Mouse (Mus musculus): Measurements from ENCODE around the gene Aaed1.

Gene Aaed1

DNA sequence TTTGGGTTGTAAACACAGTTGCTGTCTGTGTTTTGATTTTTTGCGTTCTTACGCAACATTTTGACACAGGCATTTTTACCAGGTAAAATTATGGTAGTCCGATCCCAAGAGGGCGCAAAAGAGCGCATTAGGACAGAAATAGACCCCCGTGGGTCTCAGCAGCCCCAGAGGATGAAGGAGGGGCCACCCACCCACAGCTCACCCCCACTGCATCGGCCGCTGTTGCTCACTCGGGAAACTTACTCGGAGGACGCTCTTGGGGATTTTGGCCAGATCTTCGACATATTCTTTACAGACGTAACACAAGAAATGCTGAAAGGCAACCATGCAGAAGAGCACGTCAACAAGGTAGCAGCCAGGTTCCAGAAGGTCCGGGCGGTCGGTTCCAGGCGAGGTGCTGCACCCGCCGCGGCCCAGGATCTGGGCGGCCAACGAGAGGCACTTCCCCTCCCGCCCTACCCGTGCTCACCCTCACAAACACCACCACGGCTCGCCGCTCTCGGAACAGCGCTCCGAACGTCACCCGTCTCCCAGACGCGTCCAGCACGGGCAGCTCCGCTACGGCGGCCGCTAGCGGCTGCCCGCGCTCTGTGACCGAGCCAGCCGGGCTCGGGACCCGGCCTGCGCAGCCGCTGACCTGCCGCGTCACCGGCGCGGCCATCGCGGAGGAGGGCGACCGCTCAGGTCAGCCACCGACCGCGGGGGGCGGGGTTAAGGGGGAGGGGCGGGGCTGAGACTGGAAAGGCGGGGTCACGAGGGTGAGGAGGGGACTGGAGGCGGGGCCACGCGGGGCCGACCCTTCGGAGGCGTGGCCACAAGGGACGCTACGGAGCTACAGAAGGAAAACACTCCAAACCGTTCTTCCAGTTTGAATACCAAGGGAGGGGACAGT, at the start of gene Aaed1:
TSS of gene Aaed1 (minus strand) at position 687 of the 892 bp plus-strand sequence.
- DNase-seq (ENCODE audit: low spot score): peak; percentile 90

DNA sequence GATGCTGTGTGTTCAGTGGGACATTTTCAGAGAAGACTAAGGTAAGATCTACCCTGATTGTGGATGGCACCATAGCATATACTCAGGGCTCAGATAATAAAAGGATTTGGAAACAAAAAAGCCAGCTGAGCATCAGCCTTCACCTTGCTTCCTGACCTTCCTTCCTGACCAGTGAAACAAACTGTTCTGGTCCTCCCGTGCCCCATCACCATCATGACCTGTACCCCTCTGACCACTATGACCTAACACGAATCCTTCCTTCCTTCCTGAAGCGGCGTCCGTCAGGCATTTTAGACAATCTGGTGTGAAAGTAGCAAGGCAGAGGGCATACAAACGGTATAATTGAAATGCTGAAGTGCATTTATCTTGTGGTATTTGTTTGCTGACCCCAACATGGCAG, 49.6 kb upstream of the Aaed1 start:
- no peak for DNase-seq (ENCODE audit: low spot score)

GRCm38 (mm10) chr13:64361020-64361419, 48.5 kb upstream of the Aaed1 start:
- DNase-seq (ENCODE audit: low spot score): no peak

DNA sequence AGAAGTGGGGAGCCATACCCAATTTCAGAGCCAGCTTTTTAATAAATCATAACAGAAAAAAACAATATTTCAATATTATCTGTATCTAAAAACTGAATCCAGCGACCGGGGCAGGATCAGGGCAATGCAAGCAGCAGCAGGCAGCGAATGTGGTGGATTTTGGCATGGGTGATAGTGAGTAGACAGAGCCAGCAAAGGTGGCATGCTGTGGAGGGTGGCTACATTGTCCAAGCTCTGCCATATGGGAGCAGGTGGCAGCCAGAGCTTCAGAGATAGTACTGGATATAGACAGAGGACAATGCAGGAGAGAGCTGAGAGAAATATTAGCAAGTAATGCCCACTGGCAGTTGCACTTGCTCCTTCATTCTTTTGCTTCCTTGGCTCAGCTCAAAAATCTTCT, 47.2 kb upstream of the Aaed1 start:
- DNase-seq (ENCODE audit: low spot score): no peak

DNA sequence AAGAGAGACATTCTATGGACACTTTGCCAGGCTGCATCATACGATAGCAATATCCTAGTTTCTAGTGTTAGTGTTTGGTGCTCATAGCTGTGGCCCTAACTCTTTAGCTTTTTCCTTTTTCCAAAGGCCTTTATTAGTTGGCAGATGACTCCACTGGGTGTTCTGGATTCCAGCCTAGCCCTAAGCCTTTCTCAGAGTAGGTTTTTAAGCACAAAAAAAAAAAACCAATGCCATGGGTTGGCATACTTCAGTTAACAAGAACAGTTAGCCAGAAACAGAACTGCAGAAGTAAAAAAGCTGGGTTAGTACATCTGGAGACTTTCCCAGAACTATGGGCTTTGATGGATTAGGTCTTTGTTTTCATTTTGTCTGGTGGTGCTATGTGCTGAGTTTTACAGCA, 46.0 kb upstream of the Aaed1 start:
- no peak for DNase-seq (ENCODE audit: low spot score)

DNA sequence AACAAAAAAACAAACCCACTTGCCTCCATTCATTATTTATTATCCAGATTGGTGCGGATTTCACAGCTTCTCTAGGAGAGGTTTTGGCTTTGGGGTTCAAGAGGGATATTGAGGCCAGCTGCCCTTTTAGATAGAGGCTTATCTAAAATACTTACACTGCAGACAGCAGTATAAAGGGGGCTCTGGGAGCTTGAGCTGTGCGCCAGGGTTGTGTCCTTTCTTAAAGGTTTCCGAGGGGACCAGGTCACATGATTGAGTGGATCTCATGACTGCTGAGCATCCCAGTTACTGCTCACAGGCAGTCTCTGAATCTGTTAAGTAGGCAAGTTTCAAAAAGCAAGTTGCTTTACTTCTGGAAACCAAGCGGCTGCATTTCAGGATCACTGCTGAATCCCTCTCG, 44.9 kb upstream of the Aaed1 start:
- DNase-seq (ENCODE audit: low spot score): no peak

GRCm38 (mm10) chr13:64349474-64349873, 37.0 kb upstream of the Aaed1 start:
- DNase-seq (ENCODE audit: low spot score): no peak

DNA sequence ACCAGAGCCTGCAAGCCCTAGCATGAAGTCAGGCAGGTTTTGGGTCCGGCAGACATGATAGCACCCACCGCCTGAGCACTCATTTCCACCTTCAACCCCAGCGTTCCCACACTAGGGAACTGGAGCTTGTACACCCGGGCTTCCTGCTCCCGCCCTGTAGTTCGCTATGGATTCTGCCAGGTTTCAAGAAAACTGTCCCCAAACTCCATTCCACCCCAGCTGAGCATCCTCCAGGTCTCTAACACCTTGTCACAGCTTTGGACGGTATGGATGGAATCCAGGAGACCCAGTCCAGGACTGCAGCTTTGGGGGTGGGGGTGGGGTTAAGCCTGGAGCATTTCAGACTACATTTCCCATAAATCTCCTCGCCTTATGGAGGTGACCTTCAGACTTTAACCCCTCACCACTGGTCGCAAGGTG, 31.6 kb upstream of the Aaed1 start:
- peak; percentile 56 for DNase-seq (ENCODE audit: low spot score)

GRCm38 (mm10) chr13:64343598-64343997, 31.1 kb upstream of the Aaed1 start:
- peak; percentile 21 for DNase-seq (ENCODE audit: low spot score)

- DNase-seq (ENCODE audit: low spot score): no peak
Measured at GRCm38 (mm10) chr13:64335546-64336132, 23.1 kb upstream of the Aaed1 start.

- no peak for DNase-seq (ENCODE audit: low spot score)
Measured at GRCm38 (mm10) chr13:64333102-64333501, 20.6 kb upstream of the Aaed1 start.

DNA sequence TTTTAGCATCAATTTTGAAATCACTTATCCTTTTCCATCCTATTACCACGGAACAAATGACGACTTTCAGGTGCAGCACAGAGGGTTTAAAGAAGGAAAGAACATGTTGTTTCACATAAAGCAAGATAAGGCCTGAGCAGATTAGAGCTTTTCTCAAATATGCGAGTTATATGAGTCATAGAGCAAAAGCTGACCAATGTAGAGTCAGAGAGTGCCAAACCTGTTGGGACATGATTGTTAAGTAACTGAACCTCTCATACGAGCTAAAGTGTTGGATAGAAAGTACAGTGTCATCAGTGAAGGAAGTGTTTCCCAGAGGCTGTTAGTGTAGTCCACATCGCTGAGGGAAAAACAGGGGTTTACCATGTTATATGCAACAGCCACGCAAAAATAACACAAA, 19.8 kb upstream of the Aaed1 start:
- DNase-seq (ENCODE audit: low spot score): no peak

GRCm38 (mm10) chr13:64322561-64323281, 10.2 kb upstream of the Aaed1 start:
- DNase-seq (ENCODE audit: low spot score): no peak

- no peak for DNase-seq (ENCODE audit: low spot score)
Measured at GRCm38 (mm10) chr13:64320334-64320733, 7.8 kb upstream of the Aaed1 start.

DNA sequence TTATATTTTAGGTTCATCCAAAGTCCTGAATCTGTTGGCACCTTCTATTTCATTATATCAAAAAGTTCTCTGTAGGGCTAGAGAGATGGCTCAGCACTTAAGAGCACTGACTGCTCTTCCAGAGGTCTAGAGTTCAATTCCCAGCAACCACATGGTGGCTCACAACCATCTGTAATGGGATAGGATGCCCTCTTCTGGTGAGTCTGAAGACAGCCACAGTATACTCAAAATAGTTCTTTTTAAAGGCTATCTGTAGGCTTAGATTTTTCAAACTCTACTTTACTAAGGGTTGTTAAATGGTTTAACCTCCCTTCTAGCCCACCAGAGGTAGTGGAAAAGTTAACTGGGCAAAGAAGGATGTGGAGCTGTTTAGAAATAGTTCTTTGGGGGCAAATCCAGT, 7.3 kb upstream of the Aaed1 start:
- DNase-seq (ENCODE audit: low spot score): no peak

- no peak for DNase-seq (ENCODE audit: low spot score)
Measured at GRCm38 (mm10) chr13:64318355-64318754, 5.8 kb upstream of the Aaed1 start.

DNA sequence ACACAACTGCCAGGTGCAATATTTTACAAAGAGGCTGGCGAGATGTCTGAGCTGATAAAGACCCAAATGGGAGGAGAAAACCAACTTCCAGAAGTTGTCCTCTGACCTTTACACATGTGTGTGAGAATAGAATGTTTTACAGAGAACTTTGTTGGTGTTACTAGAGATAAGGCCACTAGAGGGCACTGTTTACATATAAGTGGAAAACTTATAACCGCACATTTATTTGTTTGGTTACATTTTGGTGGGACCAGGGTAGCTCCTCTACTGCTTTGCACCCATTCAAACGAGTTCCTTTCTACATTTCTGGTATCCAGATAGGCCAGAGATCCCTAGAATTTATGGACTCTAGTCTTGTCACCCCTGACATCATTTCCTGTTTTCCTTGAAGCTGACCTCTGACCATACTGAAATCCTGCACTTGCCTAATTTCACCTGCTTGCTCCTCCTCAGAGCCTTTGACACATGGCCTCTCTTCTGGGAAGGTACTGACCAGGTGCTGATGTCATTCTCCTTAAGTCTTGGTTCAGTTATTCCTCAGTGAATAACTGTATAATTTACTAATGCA, 3.1 kb upstream of the Aaed1 start:
- DNase-seq (ENCODE audit: low spot score): peak; percentile 90

DNA sequence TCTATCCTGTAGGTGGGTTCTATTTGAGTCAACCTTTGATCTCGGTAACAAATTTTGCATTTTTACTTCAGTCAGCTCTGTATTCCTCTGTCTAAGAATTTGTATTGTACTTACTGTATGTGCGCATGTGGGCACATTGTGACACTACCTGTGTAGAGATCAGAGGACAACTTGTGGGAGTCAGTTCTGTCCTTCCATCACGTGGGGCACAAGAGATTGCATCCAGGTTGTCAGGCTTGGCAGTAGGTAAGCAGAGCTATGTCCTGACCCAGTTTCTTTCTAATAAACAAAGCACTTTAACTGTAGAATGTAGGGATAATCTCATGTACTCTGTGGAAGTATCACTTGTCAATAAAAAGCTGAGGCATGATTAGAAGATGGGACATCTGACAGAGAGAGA, 1.5 kb upstream of the Aaed1 start:
- no peak for DNase-seq (ENCODE audit: low spot score)

DNA sequence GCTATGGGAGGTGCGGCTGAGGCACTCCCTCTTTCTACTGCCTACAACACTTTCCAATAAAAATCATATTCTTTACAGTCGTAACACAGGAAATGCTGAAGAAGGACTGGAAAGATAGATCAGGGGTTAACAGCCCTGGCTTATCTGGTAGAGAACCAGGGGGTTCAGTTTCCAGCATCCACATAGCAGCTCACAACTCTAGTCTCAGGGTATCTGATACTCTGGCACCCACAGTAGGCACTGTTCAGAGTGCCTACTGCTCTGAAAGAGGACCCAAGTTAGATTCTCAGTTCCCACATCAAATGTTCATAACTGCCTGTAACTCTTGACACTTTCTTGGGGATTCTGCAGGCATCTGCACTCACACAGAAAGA, 393 bp upstream of the Aaed1 start:
- DNase-seq (ENCODE audit: low spot score): no peak

- DNase-seq (ENCODE audit: low spot score): no peak
Measured at GRCm38 (mm10) chr13:64311266-64311665, 1.2 kb downstream of the Aaed1 start.

GRCm38 (mm10) chr13:64310585-64310984, 1.9 kb downstream of the Aaed1 start:
- DNase-seq (ENCODE audit: low spot score): no peak

DNA sequence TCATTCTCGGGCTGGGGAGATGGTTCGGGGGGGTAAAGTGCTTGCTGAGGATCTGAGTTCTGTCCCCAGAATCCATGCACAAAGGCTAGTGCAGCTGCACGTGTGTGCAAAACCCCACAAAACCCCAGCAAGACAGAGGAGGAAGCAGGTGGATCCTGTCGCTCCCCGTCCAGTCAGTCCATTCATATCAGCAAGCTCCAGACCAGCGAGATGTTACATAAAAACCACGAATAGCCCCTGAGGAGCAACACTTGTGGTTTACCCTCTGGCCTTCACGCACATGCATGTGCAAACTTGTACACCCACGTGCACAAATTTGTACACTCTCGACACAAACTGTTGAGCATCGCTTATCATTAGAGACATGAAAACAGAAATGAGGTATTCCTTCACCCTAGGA, 2.7 kb downstream of the Aaed1 start:
- no peak for DNase-seq (ENCODE audit: low spot score)

DNA sequence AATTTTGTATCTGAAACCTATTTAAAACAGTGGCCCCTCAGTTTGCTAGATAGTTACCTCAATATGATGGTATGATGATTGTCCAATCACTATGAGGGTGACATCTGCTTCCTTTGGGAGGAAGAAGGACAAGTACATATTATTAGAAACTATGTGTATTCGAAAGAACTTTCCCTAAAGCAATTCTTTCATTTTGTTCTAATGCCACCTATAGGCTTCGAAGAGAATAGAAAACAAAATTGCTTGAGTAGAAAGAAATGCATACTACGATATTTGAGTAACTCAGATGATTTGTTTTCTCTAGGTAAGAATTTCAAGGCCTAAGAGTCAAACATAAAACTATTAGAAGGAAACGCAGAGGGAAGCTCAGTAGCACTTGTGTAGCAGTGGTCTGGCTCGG, 3.5 kb downstream of the Aaed1 start:
- no peak for DNase-seq (ENCODE audit: low spot score)
